Mouse (Mus musculus): ENCODE results near the gene Prep. TPM values are rescaled to one million over a fixed set of nuclear protein-coding genes. Genes with fewer than 3 reads are reported as not detected.

The Prep gene
- polyA plus RNA-seq, 1 experiment from 2014 or later: 26.7 TPM

- Histone ChIP-seq H3K9me3 (ENCODE audit: low read length) (no peaks in the 10 kb centered on the region), H3K9ac (replicated peaks; ENCODE audit: low read length) (no peak overlapping the region), H3K4me2 (replicated peaks; ENCODE audit: low read depth, low read length) (no peak overlapping the region), H3K27me3 (ENCODE audit: insufficient read depth, low read length) (no peaks in the 10 kb centered on the region), H3K36me3 (ENCODE audit: insufficient read depth, low read length) (no peaks in the 10 kb centered on the region), H3K27ac (ENCODE audit: low read length) (no peak overlapping the region), H3K4me1 (ENCODE audit: insufficient read depth, low read length) (peaks cover 10% of the 10 kb centered on the region), H3K4me3 (ENCODE audit: low read length) (no peak overlapping the region)
- ATAC-seq (ENCODE audit: low FRiP score, low TSS enrichment): no peak
- 84% methylated on average over 2 of the region's 2 CpGs for WGBS
These were observed 18.3 kb downstream of the Prep start for GRCm38 (mm10) chr10:45085315-45085714.

- no peak for ATAC-seq (ENCODE audit: low FRiP score, low TSS enrichment)
- Histone ChIP-seq H3K4me3 (ENCODE audit: low read length) (no peak overlapping the region), H3K27me3 (ENCODE audit: insufficient read depth, low read length) (no peaks in the 10 kb centered on the region), H3K27ac (ENCODE audit: low read length) (no peak overlapping the region), H3K4me2 (replicated peaks; ENCODE audit: low read depth, low read length) (no peak overlapping the region), H3K9ac (replicated peaks; ENCODE audit: low read length) (no peak overlapping the region), H3K9me3 (ENCODE audit: low read length) (no peaks in the 10 kb centered on the region), H3K4me1 (ENCODE audit: insufficient read depth, low read length) (peaks cover 10% of the 10 kb centered on the region), H3K36me3 (ENCODE audit: insufficient read depth, low read length) (no peaks in the 10 kb centered on the region)
- 56% methylated on average over 5 of the region's 5 CpGs for WGBS
These were observed 19.6 kb downstream of the Prep start for GRCm38 (mm10) chr10:45086637-45087036.

- Histone ChIP-seq H3K27me3 (ENCODE audit: insufficient read depth, low read length) (no peaks in the 10 kb centered on the region), H3K4me2 (replicated peaks; ENCODE audit: low read depth, low read length) (no peak overlapping the region), H3K27ac (ENCODE audit: low read length) (no peak overlapping the region), H3K4me1 (ENCODE audit: insufficient read depth, low read length) (no peaks in the 10 kb centered on the region), H3K9ac (replicated peaks; ENCODE audit: low read length) (no peak overlapping the region), H3K9me3 (ENCODE audit: low read length) (0 out of 2 replicates have a peak, but pooled peaks cover 2% of the 10 kb centered on the region), H3K4me3 (ENCODE audit: low read length) (no peak overlapping the region), H3K36me3 (ENCODE audit: insufficient read depth, low read length) (peaks cover 15% of the 10 kb centered on the region)
- no peak for ATAC-seq (ENCODE audit: low FRiP score, low TSS enrichment)
- WGBS: 80% methylated on average over 8 of the region's 8 CpGs
These were observed 24.6 kb downstream of the Prep start for GRCm38 (mm10) chr10:45091462-45092079.

- 84% methylated on average over 12 of the region's 12 CpGs for WGBS
- Histone ChIP-seq H3K9me3 (ENCODE audit: low read length) (0 out of 2 replicates have a peak, but pooled peaks cover 2% of the 10 kb centered on the region), H3K36me3 (ENCODE audit: insufficient read depth, low read length) (peaks cover 18% of the 10 kb centered on the region), H3K4me3 (ENCODE audit: low read length) (no peak overlapping the region), H3K4me2 (replicated peaks; ENCODE audit: low read depth, low read length) (no peak overlapping the region), H3K9ac (replicated peaks; ENCODE audit: low read length) (no peak overlapping the region), H3K4me1 (ENCODE audit: insufficient read depth, low read length) (no peaks in the 10 kb centered on the region), H3K27ac (ENCODE audit: low read length) (no peak overlapping the region), H3K27me3 (ENCODE audit: insufficient read depth, low read length) (no peaks in the 10 kb centered on the region)
- ATAC-seq (ENCODE audit: low FRiP score, low TSS enrichment): no peak
These were observed 25.4 kb downstream of the Prep start for GRCm38 (mm10) chr10:45092080-45093056.

- H3K9me3 ChIP-seq (ENCODE audit: low read length): 0 out of 2 replicates have a peak, but pooled peaks cover 2% of the 10 kb centered on the region
- peaks cover 36% of the 10 kb centered on the region for H3K36me3 ChIP-seq (ENCODE audit: insufficient read depth, low read length)
- WGBS: 78% methylated on average over 2 of the region's 2 CpGs
- H3K27ac ChIP-seq (ENCODE audit: low read length): no peak overlapping the region
- no peaks in the 10 kb centered on the region for H3K27me3 ChIP-seq (ENCODE audit: insufficient read depth, low read length)
- no peak for ATAC-seq (ENCODE audit: low FRiP score, low TSS enrichment)
- no peak overlapping the region for H3K4me2 ChIP-seq (replicated peaks; ENCODE audit: low read depth, low read length)
- no peak overlapping the region for H3K9ac ChIP-seq (replicated peaks; ENCODE audit: low read length)
- no peak overlapping the region for H3K4me3 ChIP-seq (ENCODE audit: low read length)
- H3K4me1 ChIP-seq (ENCODE audit: insufficient read depth, low read length): peaks cover 7% of the 10 kb centered on the region
These were observed 31.7 kb downstream of the Prep start for GRCm38 (mm10) chr10:45098751-45099150.

GRCm38 (mm10) chr10:45100473-45100872 is 33.5 kb downstream of the Prep start:
- H3K27me3 ChIP-seq (ENCODE audit: insufficient read depth, low read length): no peaks in the 10 kb centered on the region
- no peak overlapping the region for H3K9ac ChIP-seq (replicated peaks; ENCODE audit: low read length)
- H3K9me3 ChIP-seq (ENCODE audit: low read length): 0 out of 2 replicates have a peak, but pooled peaks cover 2% of the 10 kb centered on the region
- WGBS: 74% methylated on average over 11 of the region's 11 CpGs
- no peak overlapping the region for H3K27ac ChIP-seq (ENCODE audit: low read length)
- peaks cover 15% of the 10 kb centered on the region for H3K4me1 ChIP-seq (ENCODE audit: insufficient read depth, low read length)
- no peak overlapping the region for H3K4me3 ChIP-seq (ENCODE audit: low read length)
- peaks cover 28% of the 10 kb centered on the region for H3K36me3 ChIP-seq (ENCODE audit: insufficient read depth, low read length)
- H3K4me2 ChIP-seq (replicated peaks; ENCODE audit: low read depth, low read length): no peak overlapping the region
- 0 out of 2 replicates have a peak, but pooled peaks have one; percentile 20 for ATAC-seq (ENCODE audit: low FRiP score, low TSS enrichment)

GRCm38 (mm10) chr10:45103184-45103583 is 36.2 kb downstream of the Prep start:
- no peak overlapping the region for H3K9ac ChIP-seq (replicated peaks; ENCODE audit: low read length)
- peaks cover 15% of the 10 kb centered on the region for H3K4me1 ChIP-seq (ENCODE audit: insufficient read depth, low read length)
- H3K36me3 ChIP-seq (ENCODE audit: insufficient read depth, low read length): peaks cover 22% of the 10 kb centered on the region
- H3K27me3 ChIP-seq (ENCODE audit: insufficient read depth, low read length): no peaks in the 10 kb centered on the region
- H3K4me2 ChIP-seq (replicated peaks; ENCODE audit: low read depth, low read length): no peak overlapping the region
- no peak overlapping the region for H3K27ac ChIP-seq (ENCODE audit: low read length)
- ATAC-seq (ENCODE audit: low FRiP score, low TSS enrichment): peak; percentile 58; the same call in 1 of the 2 replicates
- WGBS: 38% methylated on average over 11 of the region's 11 CpGs
- no peaks in the 10 kb centered on the region for H3K9me3 ChIP-seq (ENCODE audit: low read length)
- no peak overlapping the region for H3K4me3 ChIP-seq (ENCODE audit: low read length)

GRCm38 (mm10) chr10:45104098-45104497 is 37.1 kb downstream of the Prep start:
- 34% methylated on average over 7 of the region's 7 CpGs for WGBS
- no peaks in the 10 kb centered on the region for H3K9me3 ChIP-seq (ENCODE audit: low read length)
- peaks cover 20% of the 10 kb centered on the region for H3K36me3 ChIP-seq (ENCODE audit: insufficient read depth, low read length)
- no peak overlapping the region for H3K9ac ChIP-seq (replicated peaks; ENCODE audit: low read length)
- no peak overlapping the region for H3K4me3 ChIP-seq (ENCODE audit: low read length)
- no peak overlapping the region for H3K4me2 ChIP-seq (replicated peaks; ENCODE audit: low read depth, low read length)
- no peaks in the 10 kb centered on the region for H3K27me3 ChIP-seq (ENCODE audit: insufficient read depth, low read length)
- no peak overlapping the region for H3K27ac ChIP-seq (ENCODE audit: low read length)
- H3K4me1 ChIP-seq (ENCODE audit: insufficient read depth, low read length): peaks cover 15% of the 10 kb centered on the region
- peak; percentile 71 for ATAC-seq (ENCODE audit: low FRiP score, low TSS enrichment)

GRCm38 (mm10) chr10:45104535-45105079 is 37.6 kb downstream of the Prep start:
- ATAC-seq (ENCODE audit: low FRiP score, low TSS enrichment): no peak
- Histone ChIP-seq H3K4me1 (ENCODE audit: insufficient read depth, low read length) (peaks cover 15% of the 10 kb centered on the region), H3K9me3 (ENCODE audit: low read length) (no peaks in the 10 kb centered on the region), H3K4me2 (replicated peaks; ENCODE audit: low read depth, low read length) (no peak overlapping the region), H3K36me3 (ENCODE audit: insufficient read depth, low read length) (peaks cover 19% of the 10 kb centered on the region), H3K4me3 (ENCODE audit: low read length) (no peak overlapping the region), H3K27ac (ENCODE audit: low read length) (no peak overlapping the region), H3K9ac (replicated peaks; ENCODE audit: low read length) (no peak overlapping the region), H3K27me3 (ENCODE audit: insufficient read depth, low read length) (no peaks in the 10 kb centered on the region)
- WGBS: 65% methylated on average over 4 of the region's 4 CpGs

Data from kidney, embryonic 16.5 days (tissue).